Mouse (Mus musculus) erythroblast, embryonic 14.5 days (primary cell): ENCODE results near the gene Spo11.

Experiments used
- GATA1 ChIP-seq: IDR thresholded peaks from 2 replicates; pipeline ENCODE4 v1.6.1; 2012; ENCODE audit warnings: low read length, inconsistent platforms, mixed read lengths
- TAL1 ChIP-seq: IDR thresholded peaks from 3 replicates; pipeline ENCODE4 v1.6.1; 2012; ENCODE audit warnings: low read length, inconsistent platforms, mixed read lengths

DNA sequence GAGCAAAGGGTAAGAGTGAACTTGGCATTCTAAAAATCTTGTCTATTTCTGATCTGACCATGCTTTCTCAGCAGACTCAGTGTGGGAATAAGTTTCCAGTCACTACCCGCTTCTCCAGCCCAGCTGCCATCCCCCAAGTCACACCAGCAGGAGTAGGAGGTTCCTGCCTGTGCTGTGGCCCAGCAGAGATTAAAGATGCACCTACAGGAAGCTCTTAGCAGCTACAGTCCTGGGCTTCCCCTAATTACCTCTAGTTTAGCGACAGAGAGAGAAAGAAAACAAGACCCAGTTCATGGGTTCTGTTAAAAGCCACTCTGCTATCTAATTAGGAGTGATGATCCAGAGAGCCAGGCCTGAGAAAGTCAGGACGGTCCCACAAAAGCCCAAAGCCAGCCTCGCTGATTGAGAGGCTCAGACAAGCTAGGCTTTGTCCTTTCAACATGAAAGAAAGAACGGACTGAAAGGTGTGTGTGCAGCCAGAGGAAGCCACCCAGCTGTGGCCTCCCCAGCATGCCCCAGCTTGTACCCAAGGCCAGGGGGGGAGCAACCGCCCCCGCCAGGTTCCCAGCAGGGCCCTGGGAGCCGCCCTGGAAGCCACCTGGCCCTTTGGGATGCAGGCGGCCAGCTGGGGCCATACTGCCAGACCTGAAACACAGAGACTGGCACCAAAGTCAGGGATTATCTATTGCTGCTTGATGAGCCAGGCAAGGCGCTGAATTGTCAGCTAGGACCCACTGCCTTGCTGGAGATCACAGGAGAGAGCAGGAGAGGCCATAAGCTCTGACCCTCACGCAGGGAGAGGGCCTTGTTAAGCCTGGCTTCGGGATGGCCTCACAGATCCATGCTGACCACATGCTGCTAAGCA, 39.9 kb upstream of the Spo11 start:
- no peak for TF ChIP-seq TAL1
- no peak for TF ChIP-seq GATA1
